Mouse (Mus musculus): Measurements from ENCODE around the gene Btg1. TPM values are rescaled to one million over a fixed set of nuclear protein-coding genes. Genes with fewer than 3 reads are reported as not detected.

Btg1 gene
- 10 to 100 TPM; 35.2 to 36.4 TPM for total RNA-seq (2021)
- long read RNA-seq, experiment 1, full-length matches to known transcripts, result 43 of 44 reads
- long read RNA-seq, experiment 1, partial matches to known transcripts, result 0 of 44 reads
- long read RNA-seq, experiment 1, other reads (novel, unspliced or antisense), result 1 of 44 reads
- long read RNA-seq, experiment 2, full-length matches to known transcripts, result 34 of 39 reads
- long read RNA-seq, experiment 2, partial matches to known transcripts, result 3 of 39 reads
- long read RNA-seq, experiment 2, other reads (novel, unspliced or antisense), result 2 of 39 reads

GRCm38 (mm10) chr10:96616709-96617116, at the start of gene Btg1:
TSS of gene Btg1 (plus strand) at chr10:96617006.
- DNase-seq (ENCODE audit: extremely low spot score in 1 of 2, low spot score in 2 of 2), result peak; percentile 99 to 100
- TF ChIP-seq CTCF (IDR thresholded peaks at IDR 0.05), result peak; percentile 52
- peak within 1 kb of the TSS; percentile 63 for H3K4me3 ChIP-seq
- H3K27ac ChIP-seq, result peak within 1 kb of the TSS; percentile 96
- intact Hi-C loops (cut with DNase I), result loop anchor here (1.0 to 10.0 kb wide), 7 partner anchors 284 to 697 kb away; no protein-coding TSS in a partner anchor

DNA sequence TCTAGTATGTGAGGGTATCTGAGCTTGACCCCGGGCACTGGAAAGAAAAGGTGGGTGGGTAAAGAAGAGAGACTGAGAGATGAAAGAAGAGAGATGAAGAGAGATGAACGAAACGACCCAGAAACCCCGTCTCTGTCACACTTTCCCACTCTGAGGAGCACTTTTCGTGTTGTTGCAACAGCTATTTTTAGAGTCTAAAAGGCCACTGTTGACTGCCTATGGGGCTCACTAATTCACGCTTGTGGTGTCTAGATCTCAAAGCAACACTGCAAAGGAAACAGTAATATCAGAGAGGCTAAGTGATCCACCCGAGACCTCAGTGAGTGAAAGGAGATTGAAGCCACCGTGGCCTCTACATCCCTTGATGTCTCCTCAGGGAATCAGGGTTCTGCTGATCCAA, 47.3 kb upstream of the Btg1 start:
- H3K27ac ChIP-seq, result no peak overlapping the region
- H3K4me3 ChIP-seq, result no peak overlapping the region
- no peak for TF ChIP-seq CTCF (IDR thresholded peaks at IDR 0.05)
- DNase-seq (ENCODE audit: extremely low spot score in 1 of 2, low spot score in 2 of 2), result no peak
- intact Hi-C loops (cut with DNase I), result no loop called here

DNA sequence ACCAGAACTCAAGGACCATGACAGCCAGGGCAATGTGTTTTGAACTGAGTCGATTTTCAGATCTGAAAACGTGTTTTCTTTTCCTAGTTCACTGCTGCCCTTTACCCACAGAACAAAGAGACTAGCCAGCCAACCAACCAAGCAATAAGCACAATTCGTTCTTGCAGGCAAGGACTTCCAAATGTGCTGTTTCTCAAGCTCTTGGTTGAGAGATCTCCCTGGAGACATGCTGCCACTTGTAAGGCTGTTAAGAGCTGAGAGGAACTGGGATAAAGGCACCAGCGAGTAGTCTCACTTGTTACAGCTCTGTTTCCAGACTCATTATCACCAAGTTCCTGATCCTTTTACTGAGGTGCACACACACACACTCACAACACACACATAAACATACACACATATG, 45.6 kb upstream of the Btg1 start:
- DNase-seq (ENCODE audit: extremely low spot score in 1 of 2, low spot score in 2 of 2), result no peak
- Histone ChIP-seq H3K4me3 (no peak overlapping the region), H3K27ac (no peak overlapping the region)
- intact Hi-C loops (cut with DNase I), result no loop called here
- TF ChIP-seq CTCF (IDR thresholded peaks at IDR 0.05), result no peak

GRCm38 (mm10) chr10:96574786-96575185, 42.0 kb upstream of the Btg1 start:
- intact Hi-C loops (cut with DNase I), result loop anchor here (1.0 kb wide), 1 partner anchor 41 kb away; no protein-coding TSS in a partner anchor
- DNase-seq (ENCODE audit: extremely low spot score in 1 of 2, low spot score in 2 of 2), result no peak
- Histone ChIP-seq H3K27ac (no peak overlapping the region), H3K4me3 (no peak overlapping the region)
- no peak for TF ChIP-seq CTCF (IDR thresholded peaks at IDR 0.05)

- no peak for TF ChIP-seq CTCF (IDR thresholded peaks at IDR 0.05)
- DNase-seq (ENCODE audit: extremely low spot score in 1 of 2, low spot score in 2 of 2), result no peak
- intact Hi-C loops (cut with DNase I), result no loop called here
- Histone ChIP-seq H3K27ac (no peak overlapping the region), H3K4me3 (no peak overlapping the region)
Observed at GRCm38 (mm10) chr10:96575338-96575737, 41.5 kb upstream of the Btg1 start.

DNA sequence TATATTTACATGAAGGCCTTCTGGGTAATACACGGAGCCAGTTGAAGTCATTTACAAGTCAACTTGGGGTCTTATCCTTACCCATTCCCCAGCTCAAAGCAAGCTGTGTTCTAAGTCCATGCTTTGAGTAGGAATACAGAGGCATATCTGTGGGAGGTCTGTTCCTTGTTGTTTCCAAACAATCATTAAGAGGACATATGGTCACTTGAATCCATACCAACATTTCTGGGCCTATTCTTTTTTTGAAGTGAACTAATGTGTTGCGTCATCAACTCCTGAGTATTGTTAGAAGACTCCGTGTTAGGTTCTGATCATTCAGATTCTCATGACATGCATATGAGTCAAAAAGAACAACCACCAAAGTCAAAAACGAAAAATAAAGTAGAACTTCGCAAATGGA, 37.9 kb upstream of the Btg1 start:
- DNase-seq (ENCODE audit: extremely low spot score in 1 of 2, low spot score in 2 of 2), result no peak
- intact Hi-C loops (cut with DNase I), result no loop called here
- H3K27ac ChIP-seq, result no peak overlapping the region
- no peak for TF ChIP-seq CTCF (IDR thresholded peaks at IDR 0.05)
- no peak overlapping the region for H3K4me3 ChIP-seq

DNA sequence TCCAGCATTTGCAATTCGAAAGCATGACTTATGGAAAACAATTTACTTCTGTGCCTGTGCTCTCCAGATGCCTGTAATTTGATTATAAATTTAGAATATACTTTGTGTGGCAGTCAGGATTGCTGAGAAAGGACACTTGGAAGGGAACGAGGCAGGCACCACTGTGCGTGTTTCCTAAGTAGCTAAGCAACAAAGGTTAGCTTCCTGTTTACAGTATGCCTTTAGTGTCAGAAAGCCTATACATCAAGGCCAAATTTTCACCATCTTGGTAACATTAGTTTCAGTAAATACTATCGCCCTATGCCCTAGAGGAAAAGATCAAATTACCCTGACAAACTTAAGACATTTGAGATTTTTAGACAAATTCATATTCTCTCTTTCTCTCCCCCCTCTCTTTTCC, 37.4 kb upstream of the Btg1 start:
- H3K27ac ChIP-seq, result no peak overlapping the region
- TF ChIP-seq CTCF (IDR thresholded peaks at IDR 0.05), result no peak

GRCm38 (mm10) chr10:96580246-96580645, 36.6 kb upstream of the Btg1 start:
- H3K27ac ChIP-seq, result no peak overlapping the region
- no peak overlapping the region for H3K4me3 ChIP-seq
- intact Hi-C loops (cut with DNase I), result no loop called here
- no peak for TF ChIP-seq CTCF (IDR thresholded peaks at IDR 0.05)
- DNase-seq (ENCODE audit: extremely low spot score in 1 of 2, low spot score in 2 of 2), result no peak

More for the DNA sequence above, 37.4 kb upstream of the Btg1 start:
- no peak overlapping the region for H3K4me3 ChIP-seq
- no peak for DNase-seq (ENCODE audit: extremely low spot score in 1 of 2, low spot score in 2 of 2)
- intact Hi-C loops (cut with DNase I), result no loop called here

- intact Hi-C loops (cut with DNase I), result no loop called here
- no peak for DNase-seq (ENCODE audit: extremely low spot score in 1 of 2, low spot score in 2 of 2)
- no peak for TF ChIP-seq CTCF (IDR thresholded peaks at IDR 0.05)
- Histone ChIP-seq H3K27ac (no peak overlapping the region), H3K4me3 (no peak overlapping the region)
Observed at GRCm38 (mm10) chr10:96581232-96581631, 35.6 kb upstream of the Btg1 start.

DNA sequence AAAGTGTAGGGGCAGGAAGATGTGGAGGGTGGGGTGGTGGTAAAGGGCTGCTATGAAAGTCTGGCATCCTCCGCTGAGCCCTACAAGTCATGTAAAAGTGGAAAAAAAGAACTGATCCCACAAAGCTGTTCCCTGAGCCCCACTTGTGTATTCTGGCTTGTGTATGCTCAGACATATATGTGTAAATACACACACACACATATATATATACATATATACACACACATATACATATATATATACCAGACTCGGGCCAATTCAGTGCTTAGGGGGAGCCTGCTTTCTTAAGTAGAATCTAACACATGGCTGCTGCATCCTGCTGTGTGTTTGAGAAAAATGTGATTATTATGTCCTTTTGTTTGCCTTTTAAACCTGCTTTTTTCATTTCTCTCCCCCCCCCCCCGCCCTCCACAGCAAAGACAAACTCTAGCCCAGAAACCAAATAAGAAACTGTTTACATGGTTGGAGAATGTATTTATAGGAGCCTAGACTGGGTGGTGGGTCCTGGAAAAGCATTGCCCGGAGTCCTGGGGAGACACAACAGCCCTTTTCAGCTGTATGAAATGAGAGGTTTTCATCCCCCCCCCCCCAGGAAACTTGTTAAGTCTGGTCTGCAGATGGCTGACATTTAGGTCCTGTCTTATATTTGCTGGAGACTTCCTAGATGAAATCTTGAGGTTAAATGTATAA, 30.5 kb upstream of the Btg1 start:
- Histone ChIP-seq H3K27ac (no peak overlapping the region), H3K4me3 (no peak overlapping the region)
- TF ChIP-seq CTCF (IDR thresholded peaks at IDR 0.05), result no peak
- intact Hi-C loops (cut with DNase I), result no loop called here
- no peak for DNase-seq (ENCODE audit: extremely low spot score in 1 of 2, low spot score in 2 of 2)

- intact Hi-C loops (cut with DNase I), result no loop called here
- no peak for TF ChIP-seq CTCF (IDR thresholded peaks at IDR 0.05)
- Histone ChIP-seq H3K27ac (no peak overlapping the region), H3K4me3 (no peak overlapping the region)
- DNase-seq (ENCODE audit: extremely low spot score in 1 of 2, low spot score in 2 of 2), result no peak
Observed at GRCm38 (mm10) chr10:96586881-96587217, 30.0 kb upstream of the Btg1 start.

GRCm38 (mm10) chr10:96588233-96588632, 28.6 kb upstream of the Btg1 start:
- Histone ChIP-seq H3K4me3 (no peak overlapping the region), H3K27ac (no peak overlapping the region)
- DNase-seq (ENCODE audit: extremely low spot score in 1 of 2, low spot score in 2 of 2), result no peak
- TF ChIP-seq CTCF (IDR thresholded peaks at IDR 0.05), result no peak
- intact Hi-C loops (cut with DNase I), result no loop called here

- no peak overlapping the region for H3K4me3 ChIP-seq
- no peak for TF ChIP-seq CTCF (IDR thresholded peaks at IDR 0.05)
- DNase-seq (ENCODE audit: extremely low spot score in 1 of 2, low spot score in 2 of 2), result no peak
- intact Hi-C loops (cut with DNase I), result no loop called here
- H3K27ac ChIP-seq, result no peak overlapping the region
Observed at GRCm38 (mm10) chr10:96589781-96590180, 27.0 kb upstream of the Btg1 start.

Measured in left cerebral cortex, adult 2 months (tissue).